Mouse (Mus musculus) olfactory bulb, adult 2 months (tissue): ENCODE measurements around the gene Ppp2r5c.

Source experiments
- CTCF ChIP-seq: fragments of 200-500 bp; IDR thresholded peaks from 2 replicates; pipeline ENCODE4 v1.5.1; 2012; ENCODE audit warnings: low read depth, mild to moderate bottlenecking, low read length, moderate library complexity; ENCODE audit not compliant: insufficient read depth
- POLR2A ChIP-seq: fragments of 200-500 bp; IDR thresholded peaks from 2 replicates; pipeline ENCODE4 v1.6.1; 2012; ENCODE audit warnings: mild to moderate bottlenecking, low read depth, low read length, moderate library complexity; ENCODE audit not compliant: insufficient read depth

DNA sequence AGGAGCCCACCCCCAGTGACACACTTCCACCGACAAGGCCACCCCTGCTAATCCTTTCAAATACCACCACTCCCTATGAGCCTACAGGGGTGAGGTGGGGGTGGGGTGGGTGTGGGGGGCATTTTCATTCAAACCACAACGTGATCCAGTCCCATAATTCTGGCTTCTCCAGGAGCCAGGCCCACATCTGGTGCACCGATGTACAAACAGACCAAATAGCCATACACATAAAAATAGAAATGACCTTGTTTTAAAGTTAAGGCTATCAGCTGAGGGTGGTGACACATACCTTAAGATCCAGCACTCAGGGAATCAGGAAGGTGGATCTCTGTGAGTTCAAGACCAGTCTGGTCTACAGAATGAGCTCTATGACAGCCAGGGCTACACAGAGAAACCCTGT lies 24.5 kb downstream of the Ppp2r5c start:
- no peak for TF ChIP-seq POLR2A
- no peak for TF ChIP-seq CTCF
